Mouse (Mus musculus) frontal cortex, postnatal 14 days (tissue): ENCODE results near the gene Mrpl43.

Source experiments
- DNase-seq, 2 experiments: peaks; one replicate each; pipeline ENCODE4 v3.0.0; 2022; ENCODE audit warnings: low spot score in 2 of 2

Gene Mrpl43

DNA sequence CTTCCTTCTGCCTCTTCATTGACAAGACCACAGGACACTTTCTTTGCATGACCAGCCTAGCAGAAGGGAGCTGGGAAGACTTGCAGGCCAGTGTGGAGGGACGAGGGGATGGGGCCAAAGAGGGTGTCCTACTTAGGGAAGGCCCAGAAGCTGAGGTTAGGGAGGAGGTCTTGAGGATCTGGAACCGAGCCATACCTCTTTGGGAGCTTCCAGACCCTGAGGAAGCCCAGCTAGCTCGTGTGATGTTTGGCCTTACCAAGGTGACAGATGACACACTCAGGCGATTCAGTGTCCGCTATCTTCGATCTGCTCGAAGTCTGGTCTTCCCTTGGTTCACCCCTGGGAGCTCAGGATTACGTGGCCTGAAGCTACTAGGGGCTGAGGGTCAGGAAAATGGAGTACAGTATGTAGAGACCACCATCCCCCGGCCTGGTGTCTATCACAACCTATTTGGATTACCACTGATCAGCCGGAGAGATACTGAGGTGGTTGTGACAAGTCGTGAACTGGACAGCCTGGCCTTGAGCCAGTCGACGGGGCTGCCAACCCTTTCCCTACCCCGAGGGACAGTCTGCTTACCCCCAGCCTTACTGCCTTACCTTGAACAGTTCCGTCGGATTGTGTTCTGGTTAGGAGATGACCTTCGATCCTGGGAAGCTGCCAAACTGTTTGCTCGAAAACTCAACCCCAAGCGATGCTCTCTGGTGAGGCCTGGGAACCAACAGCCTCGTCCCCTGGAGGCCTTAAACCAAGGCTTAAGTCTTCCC is 1.4 kb upstream of the Mrpl43 start:
- no peak for DNase-seq

DNA sequence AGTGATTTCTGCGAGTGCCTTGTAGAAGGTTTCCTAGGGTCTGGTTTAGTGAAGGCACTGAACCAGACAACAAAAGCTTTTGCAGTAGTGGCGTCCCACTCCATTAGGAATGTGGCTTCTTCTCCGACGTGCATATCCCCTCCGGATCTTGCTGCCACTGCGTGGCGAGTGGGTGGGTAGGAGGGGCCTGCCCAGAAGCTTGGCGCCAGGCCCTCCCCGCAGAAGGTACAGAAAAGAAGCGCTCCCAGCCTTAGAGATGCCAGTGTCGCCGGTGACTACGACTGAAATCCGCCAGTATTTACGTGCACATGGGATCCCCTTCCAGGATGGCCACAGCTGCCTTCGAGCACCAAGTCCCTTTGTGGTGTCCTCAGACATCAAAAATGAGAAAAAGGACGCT is 779 bp upstream of the Mrpl43 start:
- DNase-seq: no peak

- DNase-seq: no peak
Measured at GRCm38 (mm10) chr19:45005444-45005843, 798 bp downstream of the Mrpl43 start, which contains the start of gene Twnk. TSS of gene Twnk (plus strand) at chr19:45005663.

DNA sequence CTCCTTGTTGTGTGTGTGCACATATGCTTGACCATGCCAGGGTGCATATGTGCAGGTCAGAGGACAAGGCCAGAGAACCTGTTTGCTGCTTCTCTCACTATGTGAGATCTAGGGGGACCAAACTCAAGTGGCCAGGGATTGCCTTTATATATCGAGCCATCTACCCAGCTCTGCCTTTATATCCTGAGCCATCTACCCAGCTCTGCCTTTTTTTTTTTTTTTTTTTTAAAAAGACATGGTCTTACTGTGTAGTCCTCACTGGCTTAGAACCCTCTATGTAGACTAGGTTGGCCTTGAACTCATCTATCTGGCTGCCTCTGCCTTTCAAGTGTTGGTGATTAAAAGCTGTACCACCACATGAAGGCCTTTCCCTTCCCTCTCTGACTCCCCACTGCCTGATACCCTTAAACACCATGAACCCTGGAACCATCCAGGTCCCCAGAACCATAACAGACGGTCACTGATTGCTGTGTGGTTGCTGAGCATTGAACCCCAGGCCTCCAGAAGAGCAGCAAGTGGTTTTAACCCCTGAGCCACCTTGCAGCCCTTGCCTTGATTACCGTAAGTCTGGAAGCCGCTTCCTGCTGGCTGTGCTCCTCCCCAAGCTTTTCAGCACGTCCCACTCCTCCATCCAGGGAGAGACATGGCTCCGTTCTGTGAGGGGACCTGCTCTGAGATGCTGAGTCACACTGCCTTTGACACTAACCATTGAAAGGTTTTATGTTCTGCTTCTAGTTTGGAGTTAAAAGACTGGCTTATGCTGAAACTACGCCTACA is 2.3 kb downstream of the Mrpl43 start:
- DNase-seq: no peak

- DNase-seq: no peak
Measured at GRCm38 (mm10) chr19:45002301-45002700, 3.9 kb downstream of the Mrpl43 start.

DNA sequence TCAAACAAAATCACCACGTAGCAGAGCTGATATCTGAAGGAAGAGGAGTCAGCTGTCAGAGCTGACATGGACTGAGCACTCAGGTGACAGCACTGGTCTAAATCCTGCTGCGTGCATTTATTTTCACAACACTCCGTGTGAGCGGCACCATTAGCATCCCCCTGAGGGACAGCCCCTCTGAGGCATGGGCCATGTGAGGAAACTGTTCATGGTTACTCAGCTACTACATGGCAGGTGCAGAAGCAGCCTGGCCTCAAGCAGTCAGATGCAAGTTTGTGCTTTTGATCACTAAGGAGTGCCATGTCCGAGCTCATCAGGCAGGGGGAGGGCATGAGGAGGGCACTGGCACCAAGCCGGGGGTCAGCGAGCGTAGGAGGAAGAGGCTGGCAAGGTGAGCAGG is 6.6 kb downstream of the Mrpl43 start:
- no peak for DNase-seq

DNA sequence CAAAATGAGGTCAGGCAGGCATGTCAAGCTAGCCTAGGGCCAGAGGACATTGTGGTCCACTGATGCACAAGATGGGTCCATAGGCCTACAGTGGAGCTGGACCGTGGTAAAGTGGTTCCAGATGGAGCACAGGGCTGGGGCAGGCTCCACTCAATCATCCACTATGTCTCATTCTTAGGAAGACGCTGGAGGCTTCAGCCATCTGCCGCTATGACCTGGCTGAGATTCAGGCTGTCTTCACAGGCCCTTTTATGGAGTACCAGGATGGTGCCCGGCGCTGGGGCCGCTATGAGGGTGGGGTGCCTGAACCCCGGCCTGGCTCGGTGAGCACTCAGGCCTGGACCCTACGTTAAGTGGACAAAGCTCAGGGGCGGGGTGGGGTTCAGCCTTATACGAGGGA is 8.5 kb downstream of the Mrpl43 start:
- DNase-seq: no peak

GRCm38 (mm10) chr19:44992712-44993111 is 13.5 kb downstream of the Mrpl43 start:
- no peak for DNase-seq

GRCm38 (mm10) chr19:44992246-44992645 is 14.0 kb downstream of the Mrpl43 start:
- DNase-seq: no peak

- no peak for DNase-seq
Measured at GRCm38 (mm10) chr19:44991031-44991430, 15.2 kb downstream of the Mrpl43 start.

GRCm38 (mm10) chr19:44989567-44990495 is 16.4 kb downstream of the Mrpl43 start:
- DNase-seq: no peak

- DNase-seq: no peak
Measured at GRCm38 (mm10) chr19:44988831-44989566, 17.2 kb downstream of the Mrpl43 start, which contains the start of gene Sema4g. TSS of gene Sema4g (plus strand) at chr19:44989101.

GRCm38 (mm10) chr19:44988321-44988720 is 17.9 kb downstream of the Mrpl43 start:
- no peak for DNase-seq

DNA sequence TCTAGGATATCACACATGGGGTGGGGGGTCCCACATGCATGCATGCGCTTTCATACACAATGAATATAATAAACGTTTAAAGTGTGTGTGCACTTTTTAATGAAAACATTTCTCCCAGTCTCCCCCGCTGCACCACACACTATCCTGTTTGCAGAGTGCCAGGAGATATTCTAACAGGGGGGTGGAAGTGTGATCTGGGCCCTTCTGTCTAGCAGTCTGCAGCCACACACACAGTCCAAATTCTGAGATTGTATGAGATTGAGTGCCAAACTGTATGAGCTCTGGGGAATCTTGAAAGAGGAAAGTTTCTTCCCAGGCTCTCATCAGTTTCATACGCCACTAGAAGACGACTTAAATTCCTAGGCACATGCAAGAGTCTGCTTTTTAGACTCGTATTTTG is 18.4 kb downstream of the Mrpl43 start:
- no peak for DNase-seq

- DNase-seq: no peak
Measured at GRCm38 (mm10) chr19:44987004-44987403, 19.2 kb downstream of the Mrpl43 start.

DNA sequence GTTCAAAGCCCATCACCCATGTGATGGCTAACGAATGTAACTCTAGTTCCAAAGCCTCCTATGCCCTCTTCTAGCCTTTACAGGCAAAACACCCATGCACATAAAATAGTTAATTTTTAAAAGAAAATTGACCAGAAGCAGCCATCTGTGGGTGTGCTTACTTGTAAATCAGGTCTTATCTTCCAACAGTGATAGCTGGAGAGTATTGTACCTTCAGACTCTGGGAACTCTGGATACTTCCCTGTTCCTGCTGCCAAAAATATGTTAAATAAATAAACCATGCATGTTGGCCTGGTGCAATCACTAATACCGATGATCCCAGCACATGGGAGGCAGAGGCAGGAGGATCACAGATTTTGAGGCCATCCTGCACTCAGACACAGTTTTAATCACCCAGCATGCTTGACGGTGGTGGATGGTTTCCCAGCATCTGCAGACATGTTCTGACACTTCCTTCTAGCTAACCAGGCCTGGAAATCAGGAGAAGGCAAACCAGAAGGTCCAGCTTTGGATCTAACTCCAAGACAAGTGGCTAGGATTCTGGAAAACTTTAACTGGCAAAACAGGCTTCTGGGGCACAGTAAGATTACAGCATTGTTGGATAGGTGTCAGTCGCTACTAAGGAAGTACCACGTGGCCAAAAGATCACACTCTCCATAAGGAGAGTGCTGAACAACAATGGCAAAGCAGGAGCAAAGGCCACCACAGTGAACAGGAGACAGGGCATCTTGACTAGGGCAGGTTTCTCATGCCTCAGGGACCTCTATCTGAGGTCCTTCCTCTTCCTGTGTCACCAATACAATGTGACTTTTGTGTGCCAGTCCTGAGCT is 20.9 kb downstream of the Mrpl43 start:
- no peak for DNase-seq

- DNase-seq: no peak
Measured at GRCm38 (mm10) chr19:44984420-44984819, 21.8 kb downstream of the Mrpl43 start.

DNA sequence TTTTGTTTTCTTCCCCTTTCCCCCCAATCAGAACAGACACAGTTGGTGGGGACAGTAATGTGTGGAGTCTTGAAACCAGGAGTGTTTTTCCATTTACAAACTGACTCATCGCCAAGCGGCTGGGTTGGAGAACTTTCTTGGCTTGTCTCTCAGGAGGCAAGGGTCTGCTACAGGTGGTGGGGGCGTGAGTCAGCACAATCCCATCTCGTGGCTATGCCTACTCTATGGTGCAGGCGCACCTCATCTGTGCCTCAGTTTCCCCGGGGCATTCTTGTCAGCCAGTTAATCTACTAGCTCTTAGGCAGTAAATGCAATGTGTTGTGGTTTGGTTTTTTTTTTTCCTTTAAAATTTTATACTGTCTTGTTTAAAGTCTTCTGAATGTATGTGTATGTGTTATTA is 22.9 kb downstream of the Mrpl43 start:
- DNase-seq: no peak

DNA sequence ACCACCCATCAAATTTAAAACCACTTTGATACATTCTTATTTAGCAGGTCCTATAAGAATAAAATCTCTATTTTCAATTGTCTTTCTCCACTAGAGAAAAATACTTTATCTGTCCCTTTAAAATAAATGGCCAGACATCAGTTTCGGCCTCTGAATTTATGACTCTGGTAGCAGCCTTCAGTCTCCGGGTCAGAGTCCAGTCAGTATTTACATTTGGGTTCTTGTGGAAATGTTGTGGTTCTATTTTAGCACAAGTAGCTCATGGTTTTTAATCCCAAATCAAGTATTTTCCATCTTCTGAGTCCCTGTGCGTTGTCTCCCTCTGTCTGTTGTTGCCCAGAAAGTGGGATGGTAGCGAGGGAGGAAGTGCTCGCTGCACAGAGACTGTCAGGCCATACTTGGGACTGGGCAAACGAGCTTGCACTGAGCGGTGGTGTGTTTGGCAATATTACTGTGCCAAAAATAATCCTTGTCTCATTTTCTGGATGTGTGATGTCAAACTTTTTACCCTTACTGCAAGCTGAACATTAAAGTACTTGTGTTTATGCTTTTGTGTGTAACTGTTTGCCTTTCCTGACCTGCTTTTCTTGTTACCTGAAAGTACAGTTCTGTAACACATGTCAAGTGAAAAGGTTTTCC is 23.6 kb downstream of the Mrpl43 start:
- DNase-seq: no peak

DNA sequence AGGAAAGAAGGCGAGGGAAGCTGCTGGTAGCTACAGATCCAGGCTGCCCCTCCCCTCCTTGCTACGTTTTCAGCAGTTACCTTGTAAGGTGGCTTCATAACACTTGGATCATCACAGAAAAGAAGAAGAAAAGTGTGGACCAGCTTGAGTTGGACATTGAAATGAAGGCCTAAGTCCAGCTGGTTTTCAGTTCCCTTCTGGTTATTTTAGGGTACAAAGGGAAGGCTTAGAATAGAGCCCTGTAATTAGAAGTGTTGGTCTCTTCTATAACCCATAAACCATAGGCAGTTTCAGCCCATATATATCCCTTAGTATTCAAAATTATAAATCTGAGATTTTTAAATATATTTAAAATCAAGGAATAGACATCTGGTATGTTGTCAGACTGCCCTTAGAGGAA is 25.5 kb downstream of the Mrpl43 start:
- DNase-seq: no peak
